Mouse (Mus musculus): ENCODE results near the gene Vmn1r46. TPM values are rescaled to one million over a fixed set of nuclear protein-coding genes. Genes with fewer than 3 reads are reported as not detected.

Gene Vmn1r46
- polyA plus RNA-seq (2014; fragmentation: Illumina TruSeq; extraction: RNeasy Lipid Tissue Mini Kit (QIAGEN cat#74804); ENCODE audit: low read depth, low replicate concordance), result not detected

DNA sequence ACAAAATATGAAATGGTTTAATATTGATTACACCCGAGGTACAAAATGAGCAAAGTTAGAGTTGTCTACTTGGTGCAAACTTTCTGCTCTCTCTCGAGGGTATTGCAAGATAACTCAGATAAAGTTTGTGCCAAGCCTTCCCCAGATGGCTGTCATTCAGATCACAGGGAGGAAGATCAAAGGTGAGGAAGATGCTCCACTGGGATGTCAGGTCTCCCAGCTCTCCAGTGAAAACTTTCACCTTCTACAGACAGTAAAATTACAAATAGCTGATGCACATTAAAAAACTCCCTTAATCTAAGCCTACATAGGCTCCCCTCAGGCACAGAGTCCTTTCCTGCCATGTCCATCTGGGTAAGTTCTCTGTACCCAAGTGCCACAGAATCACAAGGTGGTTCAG is at the start of gene Vmn1r46:
TSS of gene Vmn1r46 (plus strand) at position 301 of the 400 bp plus-strand sequence.

DNA sequence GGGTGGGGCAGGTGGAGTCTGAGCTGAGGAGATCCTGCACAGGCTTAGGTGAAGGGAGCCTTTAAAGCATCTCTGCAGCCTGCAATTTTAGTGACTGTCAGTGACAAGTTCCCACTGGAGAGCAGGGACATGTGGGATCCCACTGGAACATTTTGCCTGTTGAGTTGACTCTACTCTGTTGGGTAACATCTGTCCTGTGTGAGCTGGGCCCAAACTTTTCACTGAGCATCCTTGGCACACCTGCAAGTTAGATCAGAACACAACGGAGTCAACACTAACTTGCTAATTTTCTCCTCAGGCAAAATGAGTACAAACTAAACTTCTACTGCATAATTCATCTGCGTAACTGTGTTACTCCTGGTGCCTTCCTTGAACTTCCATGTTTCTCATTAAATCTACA is 28.6 kb upstream of the Vmn1r46 start, which contains the start of gene Vmn1r45:
TSS of gene Vmn1r45 (minus strand) at position 101 of the 400 bp plus-strand sequence.

DNA sequence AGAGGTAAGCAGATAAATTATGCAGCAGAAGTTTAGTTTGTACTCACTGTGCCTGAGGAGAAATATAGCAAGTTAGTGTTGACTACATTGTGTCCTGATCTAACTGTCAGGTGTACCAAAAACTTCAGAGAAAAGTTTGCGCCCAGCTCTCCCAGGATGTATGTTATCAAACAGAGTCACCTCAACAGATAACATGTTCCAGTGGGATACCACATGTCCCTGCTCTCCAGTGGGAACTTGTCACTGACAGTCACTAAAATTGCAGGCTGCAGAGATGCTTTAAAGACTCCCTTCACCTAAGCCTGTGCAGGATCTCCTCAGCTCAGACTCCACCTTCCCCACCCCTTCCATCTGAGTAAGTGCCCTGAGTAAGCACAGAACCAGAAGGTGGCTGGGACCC is 46.7 kb downstream of the Vmn1r46 start, which contains the start of gene Vmn1r47:
TSS of gene Vmn1r47 (plus strand) at position 301 of the 400 bp plus-strand sequence.

Other genes with a start within 250 kb of the Vmn1r46 start
- not detected for gene Vmn1r41, start 228.5 kb upstream of the Vmn1r46 start, polyA plus RNA-seq (2014; fragmentation: Illumina TruSeq; extraction: RNeasy Lipid Tissue Mini Kit (QIAGEN cat#74804); ENCODE audit: low read depth, low replicate concordance)
- gene Vmn1r42, start 92.9 kb upstream of the Vmn1r46 start, polyA plus RNA-seq (2014; fragmentation: Illumina TruSeq; extraction: RNeasy Lipid Tissue Mini Kit (QIAGEN cat#74804); ENCODE audit: low read depth, low replicate concordance), result not detected
- gene Vmn1r43, start 92.9 kb upstream of the Vmn1r46 start, polyA plus RNA-seq (2014; fragmentation: Illumina TruSeq; extraction: RNeasy Lipid Tissue Mini Kit (QIAGEN cat#74804); ENCODE audit: low read depth, low replicate concordance), result not detected
- not detected for gene Vmn1r44, start 85.7 kb upstream of the Vmn1r46 start, polyA plus RNA-seq (2014; fragmentation: Illumina TruSeq; extraction: RNeasy Lipid Tissue Mini Kit (QIAGEN cat#74804); ENCODE audit: low read depth, low replicate concordance)
- gene Vmn1r45, start 28.7 kb upstream of the Vmn1r46 start, polyA plus RNA-seq (2014; fragmentation: Illumina TruSeq; extraction: RNeasy Lipid Tissue Mini Kit (QIAGEN cat#74804); ENCODE audit: low read depth, low replicate concordance), result not detected
- not detected for gene Vmn1r47, start 46.8 kb downstream of the Vmn1r46 start, polyA plus RNA-seq (2014; fragmentation: Illumina TruSeq; extraction: RNeasy Lipid Tissue Mini Kit (QIAGEN cat#74804); ENCODE audit: low read depth, low replicate concordance)
- gene Vmn1r48, start 67.5 kb downstream of the Vmn1r46 start, polyA plus RNA-seq (2014; fragmentation: Illumina TruSeq; extraction: RNeasy Lipid Tissue Mini Kit (QIAGEN cat#74804); ENCODE audit: low read depth, low replicate concordance), result not detected
- not detected for gene Vmn1r49, start 109.2 kb downstream of the Vmn1r46 start, polyA plus RNA-seq (2014; fragmentation: Illumina TruSeq; extraction: RNeasy Lipid Tissue Mini Kit (QIAGEN cat#74804); ENCODE audit: low read depth, low replicate concordance)
- not detected for gene Vmn1r50, start 132.1 kb downstream of the Vmn1r46 start, polyA plus RNA-seq (2014; fragmentation: Illumina TruSeq; extraction: RNeasy Lipid Tissue Mini Kit (QIAGEN cat#74804); ENCODE audit: low read depth, low replicate concordance)
- gene Vmn1r51, start 153.3 kb downstream of the Vmn1r46 start, polyA plus RNA-seq (2014; fragmentation: Illumina TruSeq; extraction: RNeasy Lipid Tissue Mini Kit (QIAGEN cat#74804); ENCODE audit: low read depth, low replicate concordance), result not detected
- not detected for gene Vmn1r52, start 205.5 kb downstream of the Vmn1r46 start, polyA plus RNA-seq (2014; fragmentation: Illumina TruSeq; extraction: RNeasy Lipid Tissue Mini Kit (QIAGEN cat#74804); ENCODE audit: low read depth, low replicate concordance)
- not detected for gene V1ra8, start 233.5 kb downstream of the Vmn1r46 start, polyA plus RNA-seq (2014; fragmentation: Illumina TruSeq; extraction: RNeasy Lipid Tissue Mini Kit (QIAGEN cat#74804); ENCODE audit: low read depth, low replicate concordance)

Measured in adrenal gland, adult 10 weeks (tissue).